Mouse (Mus musculus) limb, embryonic 14.5 days (tissue): Measurements from ENCODE around the gene Tmem189. TPM values are rescaled to one million over a fixed set of nuclear protein-coding genes. Genes with fewer than 3 reads are reported as not detected.
A peak's percentile ranks its signal among the peaks of the same experiment; 100 is the strongest.

Source experiments
- ATAC-seq: fragments of 200-750 bp; cut with Nextera tagmentation; 2 replicates; pipeline ENCODE4 v1.8.0; 2017; ENCODE audit warnings: low read depth, moderate number of reproducible peaks, moderate TSS enrichment; ENCODE audit not compliant: low FRiP score
- DNase-seq: peaks from one replicate; pipeline ENCODE4 v3.0.0-alpha.2; 2015; ENCODE audit warnings: low spot score
- H3K27ac ChIP-seq: fragments of 300-500 bp; sonication (generic); replicated peaks from 2 replicates; pipeline ENCODE4 v1.5.1; 2014; ENCODE audit warnings: low read depth, mild to moderate bottlenecking, low read length, moderate library complexity, mixed read lengths
- H3K27me3 ChIP-seq: fragments of 300-500 bp; sonication (generic); 2 replicates; pipeline ENCODE4 v1.6.1; 2014; ENCODE audit warnings: low read length, mixed read lengths; ENCODE audit not compliant: control insufficient read depth, insufficient read depth
- H3K36me3 ChIP-seq: fragments of 300-500 bp; sonication (generic); 2 replicates; pipeline ENCODE4 v1.6.1; 2014; ENCODE audit warnings: mild to moderate bottlenecking, low read length, moderate library complexity, mixed read lengths; ENCODE audit not compliant: control insufficient read depth, insufficient read depth
- H3K4me1 ChIP-seq: fragments of 300-500 bp; sonication (generic); 2 replicates; pipeline ENCODE4 v1.6.1; 2014; ENCODE audit warnings: antibody characterized with exemption, low read length, mixed read lengths; ENCODE audit not compliant: control insufficient read depth, insufficient read depth
- H3K4me2 ChIP-seq: fragments of 300-500 bp; sonication (generic); replicated peaks from 2 replicates; pipeline ENCODE4 v1.6.1; 2014; ENCODE audit warnings: low read depth, mild to moderate bottlenecking, low read length, moderate library complexity; ENCODE audit not compliant: severe bottlenecking
- H3K4me3 ChIP-seq: fragments of 300-500 bp; sonication (generic); replicated peaks from 2 replicates; pipeline ENCODE4 v1.5.1; 2014; ENCODE audit warnings: low read length
- H3K9ac ChIP-seq: fragments of 300-500 bp; sonication (generic); 2 replicates; pipeline ENCODE4 v1.6.1; 2014; ENCODE audit warnings: mild to moderate bottlenecking, low read depth, low read length, moderate library complexity; ENCODE audit not compliant: severe bottlenecking
- H3K9me3 ChIP-seq: fragments of 300-500 bp; sonication (generic); 2 replicates; pipeline ENCODE4 v1.6.1; 2016; ENCODE audit warnings: low read length; ENCODE audit not compliant: control insufficient read depth
- POLR2A ChIP-seq: fragments of 200-500 bp; IDR thresholded peaks from 2 replicates; pipeline ENCODE4 v1.8.0; 2012; ENCODE audit warnings: inconsistent platforms, mild to moderate bottlenecking, moderate library complexity, borderline replicate concordance; ENCODE audit not compliant: insufficient read depth, insufficient read length; ENCODE audit errors: extremely low read depth
- WGBS: fragments of 180-500 bp; shearing (Covaris S2); extraction: QIAGEN DNeasy Blood & Tissue Kit; methylation state at CpG from one replicate; pipeline ENCODE4 v1.1.7; 2014; 5-methylcytosine and 5-hydroxymethylcytosine counted together
- polyA plus RNA-seq, 2 experiments: library from polyadenylated mRNA; depleted of rRNA in 1 of 2; stranded (reverse) in 1 of 2; unstranded in 1 of 2; fragments of >200 nt; fragmentation: Nextera tagmentation in 1 of 2; extraction: Ambion mirVana in 1 of 2; gene quantifications; 2 replicates each; pipeline versions ENCODE4 v1.2.1 to v1.2.3; 2012 to 2014

Gene Tmem189
- polyA plus RNA-seq, 2 experiments: 39.3 to 58.9 TPM

- Histone ChIP-seq H3K9me3 (no peaks in the 10 kb centered on the region), H3K4me3 (no peak overlapping the region), H3K36me3 (peaks cover 29% of the 10 kb centered on the region), H3K4me2 (no peak overlapping the region), H3K27me3 (no peaks in the 10 kb centered on the region), H3K4me1 (no peaks in the 10 kb centered on the region), H3K9ac (no peak overlapping the region), H3K27ac (no peak overlapping the region)
- no peak for ATAC-seq
- DNase-seq: no peak
- 57% methylated on average over 8 of the region's 8 CpGs for WGBS
- TF ChIP-seq POLR2A: no peak
These were observed 48.3 kb downstream of the Tmem189 start for GRCm38 (mm10) chr2:167641337-167641736.

- Histone ChIP-seq H3K4me3 (no peak overlapping the region), H3K36me3 (peaks cover 19% of the 10 kb centered on the region), H3K9ac (no peak overlapping the region), H3K27ac (no peak overlapping the region), H3K9me3 (no peaks in the 10 kb centered on the region), H3K4me1 (no peaks in the 10 kb centered on the region), H3K27me3 (no peaks in the 10 kb centered on the region), H3K4me2 (no peak overlapping the region)
- WGBS: 85% methylated on average over 3 of the region's 3 CpGs
- no peak for DNase-seq
- TF ChIP-seq POLR2A: no peak
- no peak for ATAC-seq
These were observed 49.3 kb downstream of the Tmem189 start for GRCm38 (mm10) chr2:167640279-167640678.

DNA sequence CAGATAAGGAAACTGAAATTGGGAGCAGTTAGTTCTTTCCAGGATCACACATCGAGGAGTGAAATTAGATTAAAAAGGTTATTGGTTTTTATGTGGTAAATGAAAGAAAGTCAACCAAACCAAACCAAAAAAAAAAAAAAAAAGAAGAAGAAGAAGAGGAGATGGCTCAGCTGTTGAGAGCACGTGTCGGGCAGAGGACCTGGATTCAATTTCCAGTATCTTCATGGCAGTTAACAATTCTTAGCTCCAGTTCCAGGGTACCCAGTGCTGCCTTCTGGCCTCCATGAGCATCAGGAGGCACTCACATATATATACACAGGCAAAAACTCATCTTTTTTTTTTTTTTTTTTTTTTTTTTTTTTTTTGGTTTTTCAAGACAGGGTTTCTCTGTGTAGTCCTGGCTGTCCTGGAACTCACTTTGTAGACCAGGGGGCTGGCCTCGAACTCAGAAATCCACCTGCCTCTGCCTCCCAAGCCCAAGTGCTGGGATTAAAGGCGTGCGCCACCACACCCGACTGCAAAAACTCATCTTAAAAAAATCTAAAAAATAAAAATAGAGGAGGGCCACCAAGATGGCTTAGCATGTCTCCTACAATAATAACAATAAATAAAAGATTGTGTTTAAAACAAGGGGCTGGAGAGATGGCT, 54.6 kb downstream of the Tmem189 start:
- no peaks in the 10 kb centered on the region for H3K27me3 ChIP-seq
- H3K36me3 ChIP-seq: no peaks in the 10 kb centered on the region
- WGBS: 75% methylated on average over 7 of the region's 7 CpGs
- ATAC-seq (no peak), DNase-seq (no peak)
- H3K27ac ChIP-seq: no peak overlapping the region
- no peak overlapping the region for H3K9ac ChIP-seq
- TF ChIP-seq POLR2A: no peak
- H3K9me3 ChIP-seq: no peaks in the 10 kb centered on the region
- H3K4me1 ChIP-seq: peaks cover 15% of the 10 kb centered on the region
- peak overlapping the region; percentile 44 for H3K4me2 ChIP-seq
- H3K4me3 ChIP-seq: peak overlapping the region; percentile 28

DNA sequence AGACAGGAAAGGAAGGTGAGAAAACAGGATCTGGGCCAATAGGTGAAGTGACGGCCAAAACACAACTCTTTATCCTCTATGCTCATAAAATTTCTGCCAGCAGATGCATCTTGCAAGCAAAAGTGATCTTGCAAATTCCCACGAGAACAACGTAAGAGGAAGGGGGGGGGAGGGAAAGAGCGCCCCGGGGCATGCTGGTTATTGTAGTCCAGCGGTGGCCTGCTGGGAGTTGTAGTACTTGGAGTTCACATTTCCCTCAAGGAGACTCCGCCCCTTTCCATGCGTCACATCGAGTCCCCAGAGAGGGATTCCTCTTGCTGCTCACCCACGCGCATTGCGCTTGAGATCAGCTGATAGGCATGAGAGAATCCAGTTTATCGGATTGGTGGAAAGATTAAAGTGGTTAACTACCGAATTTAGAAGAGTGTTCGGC, 55.3 kb downstream of the Tmem189 start:
- ATAC-seq (peak; percentile 78), DNase-seq (peak; percentile 100)
- H3K9ac ChIP-seq: 0 out of 2 replicates have a peak overlapping the region, but pooled peaks have one; percentile 1
- peak overlapping the region; percentile 28 for H3K4me3 ChIP-seq
- 0 out of 2 replicates have a peak overlapping the region, but pooled peaks have one; percentile 64 for H3K27ac ChIP-seq
- H3K36me3 ChIP-seq: no peaks in the 10 kb centered on the region
- peak overlapping the region; percentile 44 for H3K4me2 ChIP-seq
- H3K4me1 ChIP-seq: peaks cover 19% of the 10 kb centered on the region
- H3K27me3 ChIP-seq: no peaks in the 10 kb centered on the region
- no peak for TF ChIP-seq POLR2A
- no peaks in the 10 kb centered on the region for H3K9me3 ChIP-seq
- under 1% methylated on average over 14 of the region's 15 CpGs for WGBS

DNA sequence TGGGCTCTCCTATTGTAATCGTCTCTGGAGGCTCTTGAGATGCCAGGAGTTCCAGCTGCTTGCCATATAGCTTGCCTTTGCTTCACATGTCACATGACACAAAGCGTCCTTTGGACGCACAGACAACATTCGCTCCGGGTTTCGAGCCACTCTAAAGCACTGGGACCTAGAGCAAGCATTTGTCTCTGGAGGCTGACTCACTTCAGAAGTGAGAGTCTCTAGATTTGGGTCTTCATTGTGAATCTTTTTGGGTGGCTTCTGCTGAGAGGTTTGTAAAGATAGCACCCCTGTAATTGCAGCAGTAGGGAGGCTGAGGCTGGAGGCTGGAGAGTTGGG, 56.1 kb downstream of the Tmem189 start:
- Histone ChIP-seq H3K27me3 (no peaks in the 10 kb centered on the region), H3K27ac (peak overlapping the region; percentile 64; the same call in 1 of the 2 replicates), H3K4me2 (no peak overlapping the region), H3K36me3 (no peaks in the 10 kb centered on the region), H3K4me3 (no peak overlapping the region), H3K4me1 (peaks cover 19% of the 10 kb centered on the region), H3K9me3 (no peaks in the 10 kb centered on the region), H3K9ac (no peak overlapping the region)
- DNase-seq (no peak), ATAC-seq (no peak)
- TF ChIP-seq POLR2A: no peak
- WGBS: 90% methylated on average over 6 of the region's 6 CpGs
